Mouse (Mus musculus): Measurements from ENCODE around the gene Ttll4. TPM values are rescaled to one million over a fixed set of nuclear protein-coding genes. Genes with fewer than 3 reads are reported as not detected.

Gene Ttll4
- total and polyA plus RNA-seq, 2 experiments from 2014 or later = 4.0 to 32.9 TPM

- no peak for TF ChIP-seq CTCF (IDR thresholded peaks at IDR 0.05; ENCODE audit: low read depth)
- WGBS = 84% methylated on average over 5 of the region's 5 CpGs
- Histone ChIP-seq H3K4me1 (ENCODE audit: insufficient read depth, low read length) (no peaks in the 10 kb centered on the region), H3K9ac (replicated peaks; ENCODE audit: low read length) (no peak overlapping the region), H3K9me3 (ENCODE audit: low read length) (no peaks in the 10 kb centered on the region), H3K4me3 (ENCODE audit: low read length) (no peak overlapping the region), H3K27ac (no peak overlapping the region), H3K27me3 (ENCODE audit: insufficient read depth, low read length) (no peaks in the 10 kb centered on the region), H3K36me3 (ENCODE audit: insufficient read depth, low read length) (no peaks in the 10 kb centered on the region), H3K4me2 (ENCODE audit: low read depth, low read length) (no peak overlapping the region)
- no peak for ATAC-seq
- DNase-seq (ENCODE audit: low spot score) = no peak
Observed at GRCm38 (mm10) chr1:74726114-74726513, 64.6 kb downstream of the Ttll4 start.

GRCm38 (mm10) chr1:74726674-74727073 is 65.1 kb downstream of the Ttll4 start:
- H3K4me2 ChIP-seq (ENCODE audit: low read depth, low read length) = no peak overlapping the region
- no peak for DNase-seq (ENCODE audit: low spot score)
- ATAC-seq = no peak
- WGBS = 83% methylated on average over 5 of the region's 5 CpGs
- no peaks in the 10 kb centered on the region for H3K4me1 ChIP-seq (ENCODE audit: insufficient read depth, low read length)
- TF ChIP-seq CTCF (IDR thresholded peaks at IDR 0.05; ENCODE audit: low read depth) = no peak
- no peaks in the 10 kb centered on the region for H3K36me3 ChIP-seq (ENCODE audit: insufficient read depth, low read length)
- no peak overlapping the region for H3K9ac ChIP-seq (replicated peaks; ENCODE audit: low read length)
- H3K27me3 ChIP-seq (ENCODE audit: insufficient read depth, low read length) = no peaks in the 10 kb centered on the region
- H3K4me3 ChIP-seq (ENCODE audit: low read length) = no peak overlapping the region
- no peak overlapping the region for H3K27ac ChIP-seq
- no peaks in the 10 kb centered on the region for H3K9me3 ChIP-seq (ENCODE audit: low read length)

DNA sequence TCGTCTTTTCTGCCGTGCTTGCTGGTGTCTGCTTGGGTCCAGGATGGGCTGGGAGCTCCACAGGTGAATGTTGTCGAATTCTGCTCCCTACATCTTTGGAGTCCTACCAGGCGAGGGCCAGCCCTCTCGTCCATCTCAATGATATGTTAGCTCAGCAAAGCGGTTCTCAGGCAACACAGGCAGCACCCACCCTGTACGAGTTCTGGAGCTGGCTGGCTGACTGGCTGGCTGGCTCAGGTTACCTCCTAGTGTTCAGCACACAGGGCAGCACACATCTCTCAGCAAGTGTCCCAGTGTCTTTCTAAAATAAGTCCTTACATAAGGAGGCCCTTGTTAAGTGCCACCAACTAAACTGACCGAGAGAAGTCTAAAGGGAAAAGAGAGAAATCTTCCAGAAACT is 66.9 kb downstream of the Ttll4 start:
- Histone ChIP-seq H3K4me2 (ENCODE audit: low read depth, low read length) (no peak overlapping the region), H3K4me3 (ENCODE audit: low read length) (no peak overlapping the region), H3K27ac (no peak overlapping the region), H3K9ac (replicated peaks; ENCODE audit: low read length) (no peak overlapping the region), H3K36me3 (ENCODE audit: insufficient read depth, low read length) (no peaks in the 10 kb centered on the region), H3K4me1 (ENCODE audit: insufficient read depth, low read length) (no peaks in the 10 kb centered on the region), H3K9me3 (ENCODE audit: low read length) (no peaks in the 10 kb centered on the region), H3K27me3 (ENCODE audit: insufficient read depth, low read length) (no peaks in the 10 kb centered on the region)
- no peak for DNase-seq (ENCODE audit: low spot score)
- ATAC-seq = no peak
- WGBS = 84% methylated on average over 8 of the region's 8 CpGs
- TF ChIP-seq CTCF (IDR thresholded peaks at IDR 0.05; ENCODE audit: low read depth) = no peak

- ATAC-seq (no peak), DNase-seq (ENCODE audit: low spot score) (no peak)
- H3K4me1 ChIP-seq (ENCODE audit: insufficient read depth, low read length) = no peaks in the 10 kb centered on the region
- H3K27me3 ChIP-seq (ENCODE audit: insufficient read depth, low read length) = no peaks in the 10 kb centered on the region
- H3K9me3 ChIP-seq (ENCODE audit: low read length) = no peaks in the 10 kb centered on the region
- TF ChIP-seq CTCF (IDR thresholded peaks at IDR 0.05; ENCODE audit: low read depth) = no peak
- no peaks in the 10 kb centered on the region for H3K36me3 ChIP-seq (ENCODE audit: insufficient read depth, low read length)
- 92% methylated on average over 12 of the region's 12 CpGs for WGBS
- no peak overlapping the region for H3K9ac ChIP-seq (replicated peaks; ENCODE audit: low read length)
- no peak overlapping the region for H3K4me3 ChIP-seq (ENCODE audit: low read length)
- H3K4me2 ChIP-seq (ENCODE audit: low read depth, low read length) = no peak overlapping the region
- H3K27ac ChIP-seq = no peak overlapping the region
Observed at GRCm38 (mm10) chr1:74736977-74737376, 75.4 kb downstream of the Ttll4 start.

DNA sequence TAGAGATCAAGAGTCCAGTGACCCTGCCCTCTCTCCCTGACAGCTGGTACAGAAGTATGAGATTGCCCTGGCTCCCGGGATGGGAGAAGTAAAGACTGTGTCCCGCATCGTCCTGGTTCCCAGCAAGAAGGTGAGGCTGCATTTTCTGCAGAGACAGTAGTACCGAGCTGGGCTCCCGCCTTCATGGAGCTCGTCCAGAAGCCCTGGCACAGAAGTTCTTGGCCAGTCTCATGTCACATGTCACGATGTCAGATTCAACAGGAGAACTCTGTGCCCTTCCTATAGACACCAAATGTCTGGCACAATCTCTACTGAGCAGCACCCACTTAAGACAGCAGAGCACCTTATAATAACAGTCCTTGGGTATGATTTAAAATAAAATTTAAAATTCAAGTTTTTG is 76.0 kb downstream of the Ttll4 start:
- no peak overlapping the region for H3K4me2 ChIP-seq (ENCODE audit: low read depth, low read length)
- H3K9me3 ChIP-seq (ENCODE audit: low read length) = no peaks in the 10 kb centered on the region
- H3K36me3 ChIP-seq (ENCODE audit: insufficient read depth, low read length) = no peaks in the 10 kb centered on the region
- no peak overlapping the region for H3K27ac ChIP-seq
- no peak overlapping the region for H3K9ac ChIP-seq (replicated peaks; ENCODE audit: low read length)
- DNase-seq (ENCODE audit: low spot score) (no peak), ATAC-seq (no peak)
- TF ChIP-seq CTCF (IDR thresholded peaks at IDR 0.05; ENCODE audit: low read depth) = no peak
- no peak overlapping the region for H3K4me3 ChIP-seq (ENCODE audit: low read length)
- H3K27me3 ChIP-seq (ENCODE audit: insufficient read depth, low read length) = no peaks in the 10 kb centered on the region
- WGBS = 77% methylated on average over 7 of the region's 7 CpGs
- no peaks in the 10 kb centered on the region for H3K4me1 ChIP-seq (ENCODE audit: insufficient read depth, low read length)

DNA sequence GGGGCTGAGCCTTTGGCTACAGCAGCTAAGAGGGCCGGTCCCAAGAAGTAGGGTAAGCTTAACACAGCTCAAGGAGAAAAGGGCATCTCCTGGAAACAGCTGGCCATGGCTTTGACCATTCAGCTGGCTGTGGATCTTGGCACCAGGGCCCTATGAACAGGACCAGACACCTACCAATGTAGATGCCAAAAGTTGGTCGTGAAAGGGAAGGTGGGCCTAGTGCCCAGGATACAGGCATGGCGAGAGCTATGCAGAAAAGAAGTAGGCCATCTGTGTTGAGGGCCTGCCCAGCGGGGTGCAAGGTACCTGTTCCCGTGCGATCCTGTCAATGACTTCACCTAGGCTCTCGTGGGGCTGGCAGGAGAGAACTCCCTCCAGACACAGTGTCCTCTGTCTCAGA is 79.3 kb downstream of the Ttll4 start:
- no peaks in the 10 kb centered on the region for H3K4me1 ChIP-seq (ENCODE audit: insufficient read depth, low read length)
- no peak overlapping the region for H3K9ac ChIP-seq (replicated peaks; ENCODE audit: low read length)
- no peaks in the 10 kb centered on the region for H3K27me3 ChIP-seq (ENCODE audit: insufficient read depth, low read length)
- H3K4me3 ChIP-seq (ENCODE audit: low read length) = no peak overlapping the region
- WGBS = 82% methylated on average over 7 of the region's 7 CpGs
- DNase-seq (ENCODE audit: low spot score) (no peak), ATAC-seq (no peak)
- no peak for TF ChIP-seq CTCF (IDR thresholded peaks at IDR 0.05; ENCODE audit: low read depth)
- H3K4me2 ChIP-seq (ENCODE audit: low read depth, low read length) = no peak overlapping the region
- H3K36me3 ChIP-seq (ENCODE audit: insufficient read depth, low read length) = no peaks in the 10 kb centered on the region
- H3K9me3 ChIP-seq (ENCODE audit: low read length) = no peaks in the 10 kb centered on the region
- H3K27ac ChIP-seq = no peak overlapping the region

DNA sequence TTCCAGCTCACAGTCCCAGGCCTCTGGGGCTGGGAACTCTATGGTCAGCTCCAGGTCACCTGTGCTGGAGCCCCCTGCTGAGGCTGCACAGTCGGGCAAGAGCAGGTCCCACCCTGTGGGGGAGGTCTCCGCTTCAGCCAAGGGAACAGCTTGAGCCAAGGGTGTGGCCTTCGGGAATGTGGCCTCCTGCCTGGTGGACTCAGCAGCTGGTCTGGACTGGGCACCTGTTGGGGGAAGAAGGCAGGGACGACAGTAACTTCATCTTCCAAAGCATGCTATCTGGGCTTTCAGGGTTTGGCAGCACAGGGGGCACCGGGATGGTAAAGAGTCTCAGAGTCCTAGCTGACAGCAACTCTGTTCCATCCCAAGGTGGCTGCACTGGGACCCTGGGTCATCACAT is 85.8 kb downstream of the Ttll4 start:
- Histone ChIP-seq H3K4me2 (ENCODE audit: low read depth, low read length) (no peak overlapping the region), H3K27me3 (ENCODE audit: insufficient read depth, low read length) (peaks cover 18% of the 10 kb centered on the region; the same call in 1 of the 2 replicates), H3K4me1 (ENCODE audit: insufficient read depth, low read length) (no peaks in the 10 kb centered on the region), H3K9me3 (ENCODE audit: low read length) (no peaks in the 10 kb centered on the region), H3K9ac (replicated peaks; ENCODE audit: low read length) (no peak overlapping the region), H3K36me3 (ENCODE audit: insufficient read depth, low read length) (no peaks in the 10 kb centered on the region), H3K4me3 (ENCODE audit: low read length) (no peak overlapping the region), H3K27ac (no peak overlapping the region)
- DNase-seq (ENCODE audit: low spot score) (no peak), ATAC-seq (no peak)
- 77% methylated on average over 5 of the region's 5 CpGs for WGBS
- TF ChIP-seq CTCF (IDR thresholded peaks at IDR 0.05; ENCODE audit: low read depth) = no peak
